16 mouse cellular contexts compared by ENCODE assay signal in genomic region chr9:114515364-114515763, GRCm38 (mm10). TPM values are rescaled to one million over a fixed set of nuclear protein-coding genes. Genes with fewer than 3 reads are reported as not detected.
DNase-seq lines count a peak whose midpoint lies in the region; ATAC-seq and TF ChIP-seq lines count a peak whose summit lies in the region.
"Had no signal": no experiment of that assay in that cellular context is flagged by ENCODE, and none has a peak within 500 bp of the region (broad histone marks: within the 10 kb centered on the region; RNA-seq: fewer than 3 reads in every experiment).

Gene C130032M10Rik (plus strand): TSS chr9:114515697.

- TF ChIP-seq CTCF in heart, adult 2 months (IDR thresholded peaks at IDR 0.05): no peak
- TF ChIP-seq CTCF in brain, embryonic 14.5 days (IDR thresholded peaks at IDR 0.05; ENCODE audit: borderline replicate concordance, extremely low read depth, insufficient read depth, insufficient read length): no peak

- no peaks in the 10 kb centered on the region for H3K36me3 ChIP-seq in heart, embryonic 14.5 days (ENCODE audit: control insufficient read depth, insufficient read depth, low read length)
- no peaks in the 10 kb centered on the region for H3K36me3 ChIP-seq in heart, adult 2 months (ENCODE audit: control insufficient read depth, insufficient read depth, low read length)

- peak within 1 kb of the TSS; percentile 14; a peak in 2 of 4 replicates for H3K4me3 ChIP-seq in heart, embryonic 14.5 days (ENCODE audit: control insufficient read depth in 1 of 2, insufficient read depth in 1 of 2, low read depth in 1 of 2, low read length in 2 of 2)
- H3K4me3 ChIP-seq in heart, adult 2 months: no peak within 1 kb of the TSS
- H3K4me3 ChIP-seq: kidney, embryonic 15.5 days; neural tube, embryonic 13.5 days had no signal

- H3K27me3 ChIP-seq in heart, embryonic 14.5 days (ENCODE audit: control insufficient read depth, insufficient read depth, low read length): no peaks in the 10 kb centered on the region
- H3K27me3 ChIP-seq in heart, adult 2 months (ENCODE audit: control insufficient read depth, insufficient read depth, low read length): no peaks in the 10 kb centered on the region
- H3K27me3 ChIP-seq: kidney, embryonic 15.5 days; neural tube, embryonic 13.5 days had no signal

- TF ChIP-seq POLR2A in heart, adult 2 months (IDR thresholded peaks at IDR 0.05; ENCODE audit: insufficient read depth, low read depth, low read length): no peak
- no peak for TF ChIP-seq POLR2A in brain, embryonic 14.5 days (IDR thresholded peaks at IDR 0.05; ENCODE audit: borderline replicate concordance, extremely low read depth, insufficient read depth, insufficient read length, poor library complexity, severe bottlenecking)

- peak within 1 kb of the TSS; percentile 58 for H3K4me2 ChIP-seq in heart, embryonic 14.5 days (ENCODE audit: low read length)
- H3K4me2 ChIP-seq: kidney, embryonic 15.5 days; neural tube, embryonic 13.5 days had no signal

- ATAC-seq in heart, embryonic 14.5 days (ENCODE audit: insufficient number of reproducible peaks, insufficient read depth, low FRiP score, low read depth): no peak
- ATAC-seq: hindbrain, postnatal 0 days had no signal

- intact Hi-C loops in heart, adult 2 months (cut with DNase I): no loop called here

- H3K27ac ChIP-seq in heart, embryonic 14.5 days (replicated peaks in 1 of 2; ENCODE audit: control insufficient read depth in 1 of 2, insufficient read depth in 1 of 2, low read depth in 2 of 2, low read length in 2 of 2): peak within 1 kb of the TSS; percentile 33 to 52; a peak in 1 of 4 replicates
- no peak within 1 kb of the TSS for H3K27ac ChIP-seq in heart, adult 2 months
- H3K27ac ChIP-seq: hindbrain, postnatal 0 days; kidney, embryonic 15.5 days; macrophage; neural tube, embryonic 13.5 days had no signal

- H3K79me2 ChIP-seq in heart, adult 2 months (replicated peaks; ENCODE audit: control insufficient read depth, insufficient read depth, low read length): no peaks in the 10 kb centered on the region

- H3K9me3 ChIP-seq in heart, embryonic 14.5 days (ENCODE audit: control insufficient read depth, low read length): peaks cover 14% of the 10 kb centered on the region

- TF ChIP-seq EP300 in heart, adult 2 months (IDR thresholded peaks at IDR 0.05; ENCODE audit: insufficient read depth, low read depth, low read length): no peak

- H3K4me1 ChIP-seq in heart, embryonic 14.5 days (ENCODE audit: control insufficient read depth in 2 of 2, insufficient read depth in 2 of 2, low read length in 2 of 2): peaks cover 11 to 12% of the 10 kb centered on the region in 2 experiments
- peaks cover 1% of the 10 kb centered on the region; the same call in 1 of the 2 replicates for H3K4me1 ChIP-seq in heart, adult 2 months (ENCODE audit: control insufficient read depth, insufficient read depth, low read length)
- H3K4me1 ChIP-seq: neural tube, embryonic 13.5 days had no signal

- no peak for DNase-seq in heart, adult 2 months
- peak; percentile 43 for DNase-seq in lung, postnatal 10 days
- no peak for DNase-seq in lung, adult 18-20 months
- DNase-seq in brain, embryonic 14.5 days (ENCODE audit: low read depth): peak; percentile 22
- DNase-seq in lung, postnatal 36 days: peak; percentile 19
- no peak for DNase-seq in layer of hippocampus, postnatal 25 days (ENCODE audit: extremely low spot score in 1 of 2, low spot score in 1 of 2)
- DNase-seq: cerebellum, postnatal 14 days; gastrocnemius, postnatal 36 days; retina, postnatal 1 day had no signal

- whole genome bisulfite sequencing in heart, embryonic 14.5 days: 30% methylated on average over 11 of the region's 11 CpGs
- WGBS in heart, adult 2 months: 17% methylated on average over 11 of the region's 11 CpGs

- peak within 1 kb of the TSS; percentile 53 for H3K9ac ChIP-seq in heart, embryonic 14.5 days (ENCODE audit: low read length)
- no peak within 1 kb of the TSS for H3K9ac ChIP-seq in heart, adult 2 months (ENCODE audit: low read depth, low read length)
- H3K9ac ChIP-seq: kidney, embryonic 15.5 days; neural tube, embryonic 13.5 days had no signal

RNA-seq across cellular contexts. Expression of gene C130032M10Rik, which starts in this region (rescaled TPM):
- 0.77 and 2.7 TPM in 2 replicates for polyA plus RNA-seq in heart, embryonic 14.5 days (2014; fragmentation: Nextera tagmentation; extraction: Ambion mirVana)
- not detected for total RNA-seq in heart, adult 2 months (2021)
- not detected in 2 replicates for polyA plus RNA-seq in heart, adult 2 months (2012; rRNA removed)
- polyA plus RNA-seq in brain, embryonic 14.5 days (2012; rRNA removed): not detected in 2 replicates
- total RNA-seq in layer of hippocampus, postnatal 25 days (2021): not detected
- total RNA-seq: gastrocnemius, postnatal 36 days; hindbrain, postnatal 0 days; midbrain, postnatal 0 days had no signal
- polyA plus RNA-seq: frontal cortex, adult 2 months; hindbrain, postnatal 0 days; macrophage; midbrain, postnatal 0 days; neural tube, embryonic 13.5 days had no signal

Comparison
In these comparisons a context has a peak if more than half of its experiments do, and no peak if none do; other contexts are left out.
1. DNase-seq: peak in lung, postnatal 10 days (single experiment) and lung, postnatal 36 days (single experiment); none in heart, adult 2 months (0 of 2), lung, adult 18-20 months (0 of 2) and layer of hippocampus, postnatal 25 days (0 of 2).
2. Peak in DNase-seq in brain, embryonic 14.5 days; RNA of the gene not detected or under 1 TPM.